Mouse (Mus musculus) right cerebral cortex, postnatal 25 days (tissue): ENCODE results near the gene Uncx.

ENCODE experiments used
- DNase-seq: peaks from one replicate; pipeline ENCODE4 v3.0.0; 2022

The Uncx gene

DNA sequence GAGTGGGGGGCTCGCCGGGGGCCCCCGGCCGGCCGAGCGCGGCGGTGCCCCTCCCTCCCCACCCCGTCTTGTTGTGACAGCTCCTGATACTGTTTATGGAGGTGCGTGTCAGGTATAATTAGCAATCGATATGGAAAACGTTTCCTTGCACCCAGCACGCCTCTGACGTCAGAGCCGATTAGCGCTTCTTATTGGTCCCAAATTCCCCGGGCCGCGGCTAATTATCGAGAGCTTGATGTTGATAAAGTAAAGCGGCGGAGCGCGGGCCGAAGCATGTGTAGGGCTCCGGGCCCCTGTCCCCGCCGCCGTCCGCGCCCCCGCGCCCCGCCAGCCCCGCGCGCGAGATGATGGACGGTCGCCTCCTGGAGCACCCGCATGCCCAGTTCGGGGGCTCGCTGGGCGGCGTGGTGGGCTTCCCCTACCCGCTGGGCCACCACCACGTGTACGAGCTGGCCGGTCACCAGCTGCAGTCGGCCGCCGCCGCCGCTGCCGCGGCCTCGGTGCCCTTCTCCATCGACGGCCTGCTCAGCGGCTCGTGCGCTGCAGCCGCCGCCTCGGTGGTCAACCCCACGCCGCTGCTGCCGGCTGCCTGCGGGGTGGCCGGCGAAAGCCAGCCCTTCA lies 466 bp downstream of the Uncx start:
- no peak for DNase-seq

DNA sequence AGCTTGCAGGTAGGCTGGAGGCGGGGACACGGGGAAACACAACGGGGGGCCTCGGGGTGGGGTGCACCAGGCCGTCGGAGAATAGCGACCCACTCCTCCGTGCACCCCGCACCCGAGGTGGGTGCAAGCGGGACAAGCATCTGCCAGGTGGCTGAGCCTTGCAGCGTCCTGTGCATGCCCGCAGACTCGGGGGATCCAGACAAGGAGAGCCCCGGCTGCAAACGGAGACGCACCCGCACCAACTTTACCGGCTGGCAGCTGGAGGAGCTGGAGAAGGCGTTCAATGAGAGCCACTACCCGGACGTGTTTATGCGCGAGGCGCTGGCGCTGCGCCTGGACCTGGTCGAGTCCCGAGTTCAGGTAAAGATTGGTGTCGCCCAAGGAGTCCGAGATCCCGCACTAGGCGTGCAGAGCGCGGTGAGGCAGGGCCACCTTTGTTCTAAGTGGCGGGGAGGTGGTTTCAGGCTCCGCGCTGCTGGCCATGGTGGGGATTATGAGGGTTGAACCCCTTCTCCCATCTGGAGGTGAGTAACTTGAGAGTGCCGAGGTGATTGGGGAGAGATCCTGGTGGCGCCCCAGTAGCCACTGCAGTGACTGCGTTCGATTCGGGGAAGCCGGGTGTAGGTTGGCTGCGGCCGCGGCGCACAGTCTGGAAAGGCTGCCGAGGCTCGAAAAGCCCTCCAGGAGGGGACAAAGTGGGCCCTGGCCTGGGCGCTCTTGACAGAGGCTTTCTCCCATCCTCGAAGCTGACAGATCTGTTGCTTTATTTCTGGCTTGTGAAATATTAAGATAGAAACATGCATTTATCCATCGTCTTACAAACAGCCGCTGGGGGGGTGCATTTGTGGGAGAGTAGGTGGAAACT lies 1.2 kb downstream of the Uncx start:
- no peak for DNase-seq

DNA sequence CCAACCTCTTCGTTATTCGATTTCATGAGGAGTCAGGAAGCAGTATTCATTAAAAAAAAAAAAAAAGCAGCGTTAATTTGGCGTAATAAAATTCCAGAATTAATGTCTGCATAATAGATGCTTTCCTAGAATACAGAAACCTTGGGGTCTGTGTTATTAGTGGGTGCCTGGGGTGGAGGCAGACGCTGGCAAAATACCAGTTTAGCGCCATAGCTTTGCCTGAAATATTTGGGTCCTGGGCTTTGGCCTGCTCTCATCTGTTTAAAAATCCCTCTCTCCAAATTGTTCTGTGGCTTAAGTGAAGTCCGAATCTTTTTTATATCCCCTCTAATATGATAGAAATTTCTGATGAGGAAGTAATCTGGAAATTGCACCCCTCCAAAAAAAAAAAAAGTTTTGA lies 1.9 kb downstream of the Uncx start:
- DNase-seq, result no peak

DNA sequence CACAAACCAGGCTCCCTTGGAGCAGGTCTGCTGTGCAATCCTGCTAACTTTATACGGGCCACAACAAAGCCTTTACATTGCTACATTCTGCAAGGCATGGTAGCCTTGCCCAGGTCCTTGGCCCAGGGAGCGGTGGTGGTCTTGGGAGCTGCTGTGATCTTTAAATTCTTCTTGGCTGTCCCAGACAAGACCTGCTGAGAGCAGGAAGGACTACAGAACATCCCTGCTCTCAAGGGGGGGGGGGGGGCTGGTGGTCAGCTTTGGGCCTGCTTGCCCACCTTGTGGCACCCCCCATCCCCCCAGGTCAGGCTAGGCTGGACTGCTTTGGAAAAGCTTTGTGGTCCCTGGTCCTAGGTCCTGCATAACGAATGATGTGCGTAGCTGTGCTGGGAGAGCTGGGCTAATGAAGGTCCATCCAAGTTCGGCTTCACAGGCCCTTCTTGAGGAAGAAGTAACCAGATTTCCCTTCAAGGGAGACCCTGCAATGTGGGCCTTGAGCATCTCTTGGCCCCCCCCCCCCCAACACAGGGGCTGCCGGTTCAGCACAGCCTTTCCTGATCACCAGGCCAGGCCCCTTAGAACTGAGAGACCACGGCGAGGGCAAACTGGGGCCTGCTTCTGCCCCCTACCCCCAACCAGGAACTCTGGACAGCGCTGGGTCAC lies 2.5 kb downstream of the Uncx start:
- no peak for DNase-seq

DNA sequence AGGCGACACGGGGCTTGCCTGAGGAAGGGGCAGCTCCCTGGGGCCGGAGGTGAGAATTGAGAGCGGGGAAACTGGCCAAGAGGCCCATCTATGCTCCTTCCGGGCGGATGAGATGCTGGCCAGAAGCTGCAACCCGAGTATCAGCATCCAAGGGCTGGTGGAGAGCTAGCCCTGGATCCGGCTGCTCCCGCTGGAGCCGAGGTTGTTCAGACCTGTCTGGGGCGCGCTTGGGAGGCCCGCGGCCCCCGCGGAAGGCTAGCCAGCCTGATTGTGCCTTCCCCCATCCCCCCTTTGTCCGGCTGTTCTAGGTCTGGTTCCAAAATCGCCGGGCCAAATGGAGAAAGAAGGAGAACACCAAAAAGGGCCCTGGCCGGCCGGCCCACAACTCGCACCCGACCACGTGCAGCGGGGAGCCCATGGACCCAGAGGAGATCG lies 3.1 kb downstream of the Uncx start:
- DNase-seq, result no peak

DNA sequence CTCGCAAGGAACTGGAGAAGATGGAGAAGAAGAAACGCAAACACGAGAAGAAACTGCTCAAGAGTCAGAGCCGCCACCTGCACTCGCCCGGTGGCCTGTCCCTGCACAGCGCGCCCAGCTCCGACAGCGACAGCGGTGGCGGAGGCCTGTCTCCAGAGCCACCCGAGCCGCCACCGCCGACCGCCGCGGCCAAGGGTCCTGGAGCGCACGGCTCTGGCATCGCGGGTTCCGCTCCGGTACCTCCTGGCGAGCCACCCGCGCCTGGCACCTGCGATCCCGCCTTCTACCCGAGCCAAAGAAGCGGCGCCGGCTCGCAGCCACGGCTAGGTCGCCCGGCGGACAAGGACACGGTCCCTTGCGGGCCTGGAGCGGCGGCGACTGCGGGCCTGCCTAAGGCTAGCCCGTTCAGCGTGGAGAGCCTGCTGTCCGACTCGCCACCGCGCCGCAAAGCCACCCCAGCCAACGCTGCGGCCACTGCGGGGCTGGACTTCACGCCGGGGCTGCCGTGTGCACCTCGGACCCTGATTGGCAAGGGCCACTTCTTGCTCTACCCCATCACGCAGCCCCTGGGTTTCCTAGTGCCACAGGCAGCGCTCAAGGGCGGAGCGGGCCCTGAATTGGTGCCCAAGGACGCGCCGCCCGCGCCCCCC lies 3.6 kb downstream of the Uncx start:
- DNase-seq, result no peak

DNA sequence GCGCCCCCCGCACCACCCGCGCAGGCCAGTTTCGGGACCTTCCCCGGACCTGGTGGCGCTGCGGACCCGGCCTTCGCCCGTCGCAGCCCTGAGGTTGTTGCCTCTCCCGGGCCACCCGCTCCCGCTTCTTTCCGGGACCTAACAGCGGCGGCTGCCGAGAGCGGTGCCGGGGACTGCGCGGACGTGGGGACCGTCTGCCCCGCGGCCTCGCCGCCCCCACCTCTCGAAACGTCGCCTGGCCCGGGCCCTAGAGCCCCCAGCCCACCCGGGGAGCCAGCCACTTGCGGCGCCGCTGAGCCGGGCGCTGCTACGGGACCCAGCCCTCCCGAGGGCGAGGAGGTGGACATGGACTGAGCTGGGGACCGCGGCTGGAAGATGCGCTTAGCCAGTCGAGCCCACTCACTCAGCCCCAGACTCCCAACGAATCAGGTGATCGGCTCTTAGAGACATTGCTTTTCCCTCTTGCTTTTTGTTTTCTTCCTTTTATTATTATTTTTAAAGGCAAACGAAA lies 4.2 kb downstream of the Uncx start:
- DNase-seq, result no peak

DNA sequence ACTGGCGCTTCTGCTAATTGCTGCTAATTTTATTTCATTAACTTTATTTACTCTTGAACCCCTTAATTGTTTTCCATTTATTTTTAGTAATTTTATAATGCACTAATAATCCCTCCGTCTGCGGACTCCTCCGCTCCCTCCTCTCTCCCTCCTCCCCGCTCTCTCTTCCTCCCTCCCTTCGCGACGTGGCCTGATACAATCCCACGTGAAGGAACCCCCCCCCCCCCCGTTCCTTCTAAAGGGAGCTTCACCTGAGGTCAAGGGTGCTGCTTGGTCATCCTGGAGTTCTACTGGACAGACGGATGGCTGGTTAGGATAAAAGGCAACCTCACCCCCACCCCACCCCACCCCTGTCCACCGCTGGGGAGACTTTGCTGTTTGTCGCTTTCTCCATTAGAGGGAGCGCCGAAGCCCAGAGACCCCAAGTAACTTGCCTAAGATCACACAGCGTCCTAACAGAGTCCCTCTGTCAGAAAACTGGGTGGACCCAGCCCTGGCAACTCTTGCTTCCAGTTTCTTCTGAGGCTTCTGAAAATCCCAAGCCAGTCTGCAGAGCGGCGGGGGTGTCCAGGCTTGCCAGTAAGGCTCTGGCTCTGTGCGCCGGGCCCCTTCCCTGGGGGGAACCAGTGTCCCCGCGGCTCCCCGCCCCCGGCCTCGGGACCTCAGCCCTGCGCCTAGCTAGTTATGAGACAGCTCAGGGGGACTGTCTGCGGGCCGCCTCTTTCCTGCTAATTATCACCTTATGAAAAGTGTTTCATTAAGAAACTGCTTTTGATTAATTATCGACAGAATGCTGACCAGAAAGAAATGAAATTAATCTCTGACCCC lies 10.4 kb downstream of the Uncx start:
- DNase-seq, result no peak

DNA sequence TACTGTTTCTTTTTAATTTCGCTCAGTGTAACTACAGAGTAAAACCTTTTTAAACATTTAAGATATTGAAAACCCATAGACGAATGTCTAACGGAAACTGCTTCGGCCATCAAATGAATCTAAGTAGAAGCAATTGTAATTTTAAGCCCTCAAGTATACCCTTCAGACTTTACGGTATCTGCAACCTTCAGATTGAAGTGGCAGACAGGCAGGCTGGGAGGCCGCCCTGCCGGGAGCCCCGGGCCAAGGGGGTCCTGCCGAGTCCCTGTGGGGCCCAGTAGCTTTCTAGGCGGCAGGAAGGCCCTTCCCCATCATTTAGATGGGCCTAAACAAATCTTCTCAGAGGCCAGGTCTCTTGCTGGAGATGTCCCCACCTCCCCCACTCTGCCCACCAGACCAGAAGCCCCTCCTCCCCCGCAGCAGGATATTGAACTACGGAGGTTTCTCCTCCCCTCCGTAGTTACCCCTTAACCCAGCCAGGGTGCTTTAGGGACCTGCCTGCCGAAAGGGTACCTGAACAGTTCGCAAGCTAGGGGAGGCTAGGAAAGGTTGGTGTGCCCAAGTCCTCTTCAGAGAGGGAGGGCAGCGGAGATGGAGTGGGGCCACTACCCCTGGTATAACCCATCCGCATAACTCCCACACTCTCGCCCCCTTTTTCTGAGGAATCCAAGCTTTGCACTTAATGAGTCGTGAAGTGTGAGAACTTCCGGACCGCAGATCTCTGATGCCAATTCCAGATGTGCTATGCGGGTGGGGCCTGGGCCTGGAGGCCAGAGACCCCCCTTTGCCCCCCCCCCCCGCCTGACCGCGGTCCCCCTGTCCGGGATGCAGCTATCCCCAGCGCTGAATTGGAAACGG lies 11.4 kb downstream of the Uncx start:
- no peak for DNase-seq

DNA sequence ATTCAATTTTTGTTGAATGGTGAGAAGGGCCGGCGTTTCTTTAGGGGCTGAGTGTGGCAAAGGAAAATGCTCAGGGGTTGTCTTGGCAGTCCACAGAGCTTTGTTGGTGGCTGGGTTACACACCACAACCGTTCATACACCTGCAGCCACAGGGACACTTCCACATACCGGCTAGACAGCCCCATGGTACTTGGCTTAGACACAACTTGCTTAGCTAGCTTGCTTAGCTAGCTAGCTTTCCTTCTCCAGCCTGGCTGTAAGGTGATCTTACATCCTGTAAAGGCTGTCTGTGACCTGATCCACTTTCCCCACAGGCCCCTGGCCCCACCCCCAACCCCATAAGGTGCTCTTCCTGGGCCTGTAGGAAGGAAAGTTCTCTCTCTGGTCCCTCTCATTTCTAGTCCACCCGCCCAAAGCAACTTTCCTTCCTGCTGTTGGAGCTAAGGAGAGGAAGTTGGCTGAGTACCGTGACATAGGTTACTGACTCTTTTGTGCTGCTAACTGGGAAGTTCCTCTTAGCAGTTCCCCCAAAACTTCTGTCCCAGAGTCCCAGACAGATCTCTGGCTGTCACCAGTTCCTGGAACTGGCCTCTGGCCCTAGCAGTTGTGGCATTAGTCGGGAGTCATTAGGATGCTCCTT lies 12.3 kb downstream of the Uncx start:
- DNase-seq, result no peak

DNA sequence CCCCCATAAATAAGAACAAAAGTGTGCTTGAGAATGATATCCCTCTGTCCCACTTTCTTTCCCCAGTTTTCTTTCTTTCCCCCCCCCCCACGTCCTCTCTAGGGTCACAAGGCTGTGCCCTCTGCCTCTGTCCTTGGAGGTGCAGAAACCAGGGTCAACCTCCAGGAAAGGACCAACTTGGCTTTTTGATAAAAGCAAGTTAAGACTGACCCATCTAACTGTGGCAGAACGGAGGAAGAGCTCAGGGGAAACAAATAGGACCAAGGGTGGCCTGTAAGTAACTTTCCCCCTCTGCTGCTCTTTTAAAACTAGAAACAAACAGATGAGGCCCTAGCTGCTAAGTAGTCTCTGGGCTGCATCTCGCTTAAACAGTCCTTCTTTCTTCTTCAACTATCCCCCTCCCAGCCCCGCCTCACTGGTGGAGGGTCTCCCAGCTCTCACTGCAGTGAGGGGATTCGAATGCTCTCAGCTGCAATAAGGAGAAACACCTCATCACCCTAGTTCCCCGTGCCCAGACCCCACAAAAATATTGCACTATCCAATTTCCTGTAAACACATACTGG lies 12.9 kb downstream of the Uncx start:
- DNase-seq, result no peak

DNA sequence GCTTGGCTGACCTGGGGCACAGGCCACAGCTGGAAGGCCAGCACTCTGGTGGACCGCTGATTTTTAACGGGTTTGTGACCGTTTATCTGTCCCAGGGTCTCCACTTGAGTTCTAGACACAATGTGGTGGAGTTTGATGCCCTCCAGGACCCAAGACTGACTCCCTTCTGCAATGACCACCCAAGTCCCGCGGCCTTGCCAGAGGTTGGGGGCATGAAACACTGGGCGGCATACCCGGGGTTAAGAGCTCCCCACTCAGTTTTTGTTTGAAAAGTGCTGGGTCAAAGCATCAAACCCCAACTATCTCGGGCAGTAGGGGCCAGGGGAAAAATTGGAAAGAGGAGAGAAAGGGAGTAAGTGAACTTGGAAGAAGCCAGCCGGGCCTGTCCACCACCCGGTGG lies 13.8 kb downstream of the Uncx start:
- DNase-seq, result no peak

DNA sequence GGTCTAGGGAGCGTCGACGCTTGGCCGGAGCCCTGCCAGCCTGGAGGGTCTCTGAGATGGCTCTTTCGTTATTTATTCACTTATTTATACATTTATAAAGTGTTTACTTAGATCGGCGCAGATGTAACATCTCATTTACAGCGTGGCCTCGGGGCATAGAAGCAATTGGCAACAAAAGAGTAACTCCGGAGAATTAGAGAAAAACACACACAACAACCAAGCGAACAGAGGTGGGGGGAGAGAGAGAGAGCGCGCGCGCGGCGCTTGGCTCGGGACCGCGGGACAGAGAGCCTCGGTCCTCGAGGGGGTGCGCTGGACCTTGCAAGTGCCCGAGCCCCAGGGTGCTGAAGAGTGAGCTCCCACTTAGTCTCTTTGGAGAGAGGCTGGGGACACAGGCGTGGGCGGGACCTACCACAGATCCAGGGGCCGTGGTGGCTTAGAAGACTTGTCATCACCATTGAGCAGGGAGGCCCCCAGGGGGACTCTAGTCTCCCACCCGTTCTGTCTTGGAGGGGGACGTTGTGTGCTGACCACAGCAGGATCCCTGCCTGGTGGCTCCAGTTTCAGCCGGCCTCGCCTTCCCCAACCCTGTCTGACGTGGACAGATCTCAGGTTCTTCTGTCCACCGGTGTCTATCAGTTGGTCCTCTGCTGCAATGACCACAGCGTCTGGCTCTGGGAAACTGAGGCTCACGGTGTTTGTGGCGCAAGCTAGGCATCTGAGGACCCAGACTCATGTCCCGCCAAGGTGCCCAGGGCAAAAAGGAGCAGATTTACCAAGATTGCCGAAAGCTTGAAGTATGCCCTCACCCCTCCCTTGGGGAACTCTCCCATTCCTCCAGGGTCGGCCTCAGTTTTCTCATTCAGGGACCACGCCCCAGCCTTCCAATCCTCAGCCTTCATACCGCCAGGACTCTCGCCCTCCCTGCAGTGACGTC lies 14.5 kb downstream of the Uncx start:
- no peak for DNase-seq

DNA sequence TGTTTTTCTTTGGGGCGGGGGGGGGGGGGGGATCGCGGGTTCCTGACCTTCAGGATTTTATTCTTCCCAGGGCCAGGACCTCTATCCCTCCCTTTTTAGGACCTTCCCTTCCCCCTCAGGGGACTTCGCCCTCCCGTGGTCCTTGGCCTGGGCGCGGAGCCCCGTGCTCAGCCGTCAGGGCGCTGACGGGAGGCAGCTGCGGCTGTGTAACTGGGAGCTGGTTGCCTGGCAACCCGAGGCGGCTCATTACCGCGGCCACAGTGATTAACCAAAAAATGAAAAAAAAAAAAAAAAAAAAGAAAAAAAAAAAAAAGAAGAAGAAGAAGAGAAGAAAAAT lies 15.1 kb downstream of the Uncx start:
- DNase-seq, result no peak

DNA sequence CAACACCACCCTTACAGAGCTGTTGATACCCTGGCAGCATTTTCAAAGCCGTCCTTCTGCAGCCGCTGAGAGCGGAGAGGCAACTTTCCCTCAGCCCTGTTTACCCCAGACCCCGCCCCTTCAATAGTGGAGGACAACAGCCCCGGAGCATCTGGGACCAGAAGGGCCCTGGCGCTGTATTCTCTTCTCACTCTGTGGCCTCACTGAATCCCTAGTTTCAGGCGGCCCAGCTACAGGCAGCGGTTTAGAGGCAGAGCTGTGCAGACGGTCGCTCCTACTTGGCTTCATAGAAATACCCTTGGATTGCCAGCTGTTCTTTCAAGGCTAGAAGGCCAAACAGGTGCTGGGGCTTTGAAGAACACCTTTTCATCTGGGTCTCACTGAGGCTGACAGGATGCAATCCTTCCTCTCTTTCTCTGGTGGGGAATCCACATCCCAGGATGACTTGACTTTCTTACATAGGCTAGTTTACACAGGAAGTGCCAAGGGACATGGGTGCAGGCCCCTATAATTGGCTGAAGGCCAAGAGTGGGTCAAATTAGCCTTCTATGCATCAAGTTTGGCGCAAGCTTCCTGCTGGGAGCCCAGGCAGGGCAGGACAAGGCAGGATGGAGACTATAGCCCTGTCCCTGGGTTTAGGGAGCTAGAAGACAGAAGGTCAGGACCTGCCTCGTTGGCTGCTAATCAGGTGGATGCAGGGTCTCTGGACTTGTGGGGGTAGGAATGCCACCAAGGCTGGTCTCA lies 15.8 kb downstream of the Uncx start:
- DNase-seq, result no peak

DNA sequence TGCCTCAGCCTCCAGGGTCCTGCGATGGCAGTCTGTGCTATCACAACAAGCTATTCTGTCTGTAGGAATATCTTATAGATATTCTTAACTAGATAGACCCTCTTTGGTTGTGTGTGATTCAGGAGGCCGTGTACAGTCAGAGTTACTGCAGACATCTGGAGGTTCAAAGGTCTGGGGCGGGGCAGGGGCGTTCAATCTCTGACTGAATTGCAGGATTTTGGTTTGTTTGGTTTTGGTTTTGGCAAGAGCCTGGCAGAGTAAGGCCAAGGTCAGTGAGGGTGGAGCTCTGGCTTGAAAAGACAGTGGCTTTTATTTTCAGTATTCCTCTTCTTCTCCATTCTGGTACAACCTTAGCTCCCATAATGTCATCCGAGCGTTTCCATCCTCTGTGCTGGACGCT lies 16.5 kb downstream of the Uncx start:
- no peak for DNase-seq

DNA sequence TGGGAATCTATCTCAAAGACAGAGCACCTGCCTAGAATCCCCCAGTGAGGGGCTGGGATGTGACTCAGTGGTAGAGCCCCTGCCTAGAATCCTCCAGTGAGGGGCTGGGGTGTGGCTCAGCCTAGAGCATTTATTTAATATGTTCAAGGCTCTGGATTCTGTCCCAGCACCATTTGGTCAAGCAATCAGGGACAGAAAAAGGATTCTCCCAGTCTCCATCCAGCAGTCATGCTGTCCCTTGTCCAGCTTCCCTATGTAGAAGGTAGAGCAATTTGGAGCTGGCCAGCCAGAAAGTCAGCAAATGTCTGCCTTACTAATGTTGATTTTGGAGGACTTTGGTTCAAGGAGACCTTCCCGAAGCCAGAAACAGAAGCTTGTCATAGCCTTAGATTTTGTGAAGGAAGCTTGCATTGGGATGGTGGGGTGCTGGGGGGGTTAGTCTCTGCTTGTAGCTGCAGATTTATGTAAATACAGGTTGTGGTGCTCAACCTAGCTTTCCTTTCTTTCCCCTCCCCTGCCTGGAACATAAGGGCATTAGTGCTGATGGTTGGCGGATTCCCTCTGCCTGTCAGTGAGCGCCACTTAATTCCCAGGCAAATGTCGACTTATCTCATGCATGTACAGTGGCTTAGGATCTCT lies 18.2 kb downstream of the Uncx start:
- DNase-seq, result no peak

DNA sequence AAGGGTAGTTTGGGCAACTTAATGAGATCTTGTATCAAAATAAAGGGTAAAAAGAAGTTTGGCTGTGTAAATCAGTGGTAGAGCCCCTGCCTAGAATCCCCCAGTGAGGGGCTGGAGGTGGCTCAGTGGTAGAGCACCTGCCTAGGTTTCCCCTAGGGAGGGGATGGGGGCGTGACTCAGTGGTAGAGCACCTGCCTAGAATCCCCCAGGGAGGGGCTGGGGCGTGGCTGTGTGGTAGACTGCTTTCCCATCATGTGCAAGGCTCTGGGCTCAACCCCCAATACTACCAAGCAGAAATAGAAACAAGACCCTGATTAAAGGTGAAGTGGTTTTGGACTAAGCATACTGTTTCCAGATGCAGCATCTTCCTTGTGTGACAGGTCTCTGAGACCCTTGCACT lies 21.4 kb downstream of the Uncx start:
- DNase-seq, result no peak
